Comparison of ENCODE assay signal across 21 mouse cellular contexts in the genomic region with DNA sequence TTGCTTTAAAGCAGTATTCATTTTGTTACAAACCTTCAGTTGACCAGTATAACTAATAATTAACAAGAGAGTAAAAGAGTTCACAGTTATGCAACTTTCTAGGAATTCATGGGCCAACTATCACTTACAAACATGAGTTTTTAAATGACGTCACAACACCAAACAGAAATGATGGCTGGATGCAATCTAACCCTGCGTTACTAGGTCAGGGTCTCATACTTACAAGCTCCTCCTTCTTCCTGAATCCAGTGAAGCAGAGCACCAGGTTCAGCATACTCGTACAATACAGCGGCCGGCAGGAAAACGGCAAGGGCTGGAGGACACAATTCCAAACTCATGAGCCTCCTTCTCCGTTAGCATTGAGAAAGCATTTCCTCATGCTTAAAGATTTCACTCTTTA. TPM values are rescaled to one million over a fixed set of nuclear protein-coding genes. Genes with fewer than 3 reads are reported as not detected.
A peak's percentile ranks its signal among the peaks of the same experiment; 100 is the strongest.
DNase-seq lines count a peak whose midpoint lies in the region; ATAC-seq lines count a peak whose summit lies in the region.
"Had no signal": no experiment of that assay in that cellular context is flagged by ENCODE, and none has a peak within 500 bp of the region (broad histone marks: within the 10 kb centered on the region; RNA-seq: fewer than 3 reads in every experiment).

No protein-coding gene starts in this region.

- peaks cover 7% of the 10 kb centered on the region; the same call in 1 of the 2 replicates for H3K4me1 ChIP-seq in liver, embryonic 15.5 days (replicated peaks)
- no peaks in the 10 kb centered on the region for H3K4me1 ChIP-seq in liver, embryonic 11.5 days (replicated peaks; ENCODE audit: control insufficient read depth, insufficient read depth, low read length)
- H3K4me1 ChIP-seq: embryonic facial prominence, embryonic 10.5 days; forebrain, embryonic 15.5 days; heart, embryonic 10.5 days; hindbrain, embryonic 15.5 days had no signal

- peak; percentile 81 for ATAC-seq in liver, embryonic 15.5 days (ENCODE audit: insufficient read depth)
- ATAC-seq in liver, embryonic 11.5 days (replicated peaks; ENCODE audit: low FRiP score): no peak
- ATAC-seq: forebrain, embryonic 15.5 days had no signal

- H3K4me2 ChIP-seq in liver, embryonic 15.5 days: no peak overlapping the region
- H3K4me2 ChIP-seq in liver, embryonic 11.5 days: no peak overlapping the region
- H3K4me2 ChIP-seq: forebrain, embryonic 15.5 days; hindbrain, embryonic 15.5 days; midbrain, embryonic 11.5 days had no signal

- H3K27ac ChIP-seq in liver, embryonic 15.5 days (replicated peaks): peak overlapping the region; percentile 41; the same call in 1 of the 2 replicates
- H3K27ac ChIP-seq in liver, embryonic 11.5 days (ENCODE audit: low read depth, low read length): no peak overlapping the region
- H3K27ac ChIP-seq: embryonic facial prominence, embryonic 10.5 days; forebrain, embryonic 15.5 days; heart, embryonic 10.5 days; hindbrain, embryonic 15.5 days; layer of hippocampus, adult 2 months had no signal

- WGBS in liver, embryonic 15.5 days (ENCODE audit: insufficient replicate concordance): 76% methylated on average over 7 of the region's 7 CpGs
- 84% methylated on average over 7 of the region's 7 CpGs for WGBS in liver, embryonic 11.5 days

- no peaks in the 10 kb centered on the region for H3K27me3 ChIP-seq in liver, embryonic 15.5 days
- no peaks in the 10 kb centered on the region for H3K27me3 ChIP-seq in liver, embryonic 11.5 days (replicated peaks; ENCODE audit: control insufficient read depth, insufficient read depth, low read length)
- H3K27me3 ChIP-seq: forebrain, embryonic 15.5 days; hindbrain, embryonic 15.5 days had no signal

- no peak for DNase-seq in liver, embryonic 11.5 days (ENCODE audit: low spot score)
- peak; percentile 65 for DNase-seq in kidney, adult 9 months
- DNase-seq in kidney, postnatal 36 days: peak; percentile 52 to 72
- no peak for DNase-seq in thymus, postnatal 10 days (ENCODE audit: low spot score in 2 of 2)
- no peak for DNase-seq in right cerebral cortex, adult 18-20 months
- no peak for DNase-seq in lung, postnatal 36 days
- DNase-seq: adrenal gland, postnatal 36 days; cerebellum, adult 9-11 months; gastrocnemius, postnatal 10 days; lung, adult 18-20 months; lung, postnatal 10 days; right cerebral cortex, postnatal 25 days; spleen, adult 18-20 months; thymus, postnatal 14 days had no signal

- H3K9ac ChIP-seq in liver, embryonic 15.5 days: no peak overlapping the region
- no peak overlapping the region for H3K9ac ChIP-seq in liver, embryonic 11.5 days (ENCODE audit: low read depth, low read length)
- H3K9ac ChIP-seq: forebrain, embryonic 15.5 days; hindbrain, embryonic 15.5 days had no signal

- no peak overlapping the region for H3K4me3 ChIP-seq in liver, embryonic 15.5 days (replicated peaks)
- no peak overlapping the region for H3K4me3 ChIP-seq in liver, embryonic 11.5 days (ENCODE audit: low read depth, low read length)
- H3K4me3 ChIP-seq: embryonic facial prominence, embryonic 10.5 days; forebrain, embryonic 15.5 days; heart, embryonic 10.5 days; hindbrain, embryonic 15.5 days; layer of hippocampus, adult 2 months had no signal

- H3K36me3 ChIP-seq in liver, embryonic 15.5 days (replicated peaks): peaks cover 87% of the 10 kb centered on the region
- H3K36me3 ChIP-seq in liver, embryonic 11.5 days (ENCODE audit: control insufficient read depth, insufficient read depth, low read length): peaks cover 35% of the 10 kb centered on the region
- H3K36me3 ChIP-seq: hindbrain, embryonic 15.5 days had no signal

- H3K9me3 ChIP-seq in liver, embryonic 15.5 days (replicated peaks): no peaks in the 10 kb centered on the region
- no peaks in the 10 kb centered on the region for H3K9me3 ChIP-seq in liver, embryonic 11.5 days (ENCODE audit: control insufficient read depth, low read length)
- H3K9me3 ChIP-seq: embryonic facial prominence, embryonic 10.5 days; forebrain, embryonic 15.5 days; heart, embryonic 10.5 days; hindbrain, embryonic 15.5 days had no signal

RNA-seq across cellular contexts. Expression of a gene that starts 7.9 kb away (rescaled TPM):
- 37.9 TPM in 2 replicates for polyA plus RNA-seq in liver, embryonic 15.5 days (2015; fragmentation: Nextera tagmentation; extraction: Ambion mirVana)
- polyA plus RNA-seq in liver, embryonic 11.5 days (2014; fragmentation: Nextera tagmentation; extraction: Ambion mirVana): 52.3 and 56.5 TPM in 2 replicates

RNA-seq across cellular contexts. Expression of a gene that starts 37.0 kb away (rescaled TPM):
- polyA plus RNA-seq in liver, embryonic 15.5 days (2015; fragmentation: Nextera tagmentation; extraction: Ambion mirVana): 5.1 and 5.5 TPM in 2 replicates
- polyA plus RNA-seq in liver, embryonic 11.5 days (2014; fragmentation: Nextera tagmentation; extraction: Ambion mirVana): 4.2 and 5.0 TPM in 2 replicates

Comparison
In these comparisons a context has a peak if more than half of its experiments do, and no peak if none do; other contexts are left out.
1. DNase-seq: peak in kidney, adult 9 months (single experiment) and kidney, postnatal 36 days (2 of 2); none in liver, embryonic 11.5 days (single experiment), thymus, postnatal 10 days (0 of 2), right cerebral cortex, adult 18-20 months (single experiment) and lung, postnatal 36 days (single experiment).